ENCODE assay signal across 19 mouse cellular contexts in the genomic region with DNA sequence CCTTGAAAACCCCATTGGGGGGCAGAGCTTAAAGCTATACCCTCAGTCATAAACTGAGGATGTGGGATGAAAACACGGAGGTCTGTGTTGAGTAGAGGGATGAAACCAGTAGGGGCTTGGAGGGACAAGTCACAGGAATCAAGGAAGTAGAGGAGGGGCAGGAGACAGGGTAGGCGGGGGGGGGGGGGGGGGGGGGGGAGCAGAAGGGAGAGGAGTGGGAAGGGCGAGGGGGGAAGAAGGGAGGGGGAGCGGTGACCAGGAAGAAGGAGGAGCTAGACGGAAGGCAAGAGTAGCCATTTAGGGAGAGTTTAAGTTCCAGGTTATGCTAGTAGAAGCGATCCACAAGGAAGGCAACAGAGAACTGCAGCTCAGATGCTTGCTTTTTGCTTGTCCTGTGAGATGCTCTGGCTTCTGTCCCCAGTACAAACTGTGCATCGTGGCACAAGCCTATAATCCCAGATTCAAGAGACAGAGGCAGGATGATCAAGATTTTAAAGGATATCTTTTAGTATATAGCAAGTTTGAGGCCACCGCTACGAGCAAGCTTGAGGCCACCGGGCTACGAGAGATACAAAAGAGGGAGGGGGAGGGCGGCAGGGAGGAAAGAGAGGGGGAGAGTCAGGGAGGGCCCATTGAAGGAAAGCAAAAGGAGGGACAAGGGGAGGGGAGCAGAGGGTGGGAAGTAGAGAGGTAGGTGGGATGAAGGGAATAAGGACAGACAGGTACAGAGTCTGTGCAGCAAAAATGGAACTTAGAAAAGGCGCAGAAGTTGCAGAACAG. TPM values are rescaled to one million over a fixed set of nuclear protein-coding genes. Genes with fewer than 3 reads are reported as not detected.
A peak's percentile ranks its signal among the peaks of the same experiment; 100 is the strongest.
DNase-seq lines count a peak whose midpoint lies in the region; ATAC-seq and TF ChIP-seq lines count a peak whose summit lies in the region.
"Had no signal": no experiment of that assay in that cellular context is flagged by ENCODE, and none has a peak within 500 bp of the region (broad histone marks: within the 10 kb centered on the region; RNA-seq: fewer than 3 reads in every experiment).

No protein-coding gene starts in this region.

- H3K4me2 ChIP-seq in liver, embryonic 12.5 days, result peak overlapping the region; percentile 45
- no peak overlapping the region for H3K4me2 ChIP-seq in midbrain, embryonic 15.5 days
- H3K4me2 ChIP-seq: embryonic facial prominence, embryonic 13.5 days; limb, embryonic 15.5 days; neural tube, embryonic 13.5 days had no signal

- no peak for TF ChIP-seq CTCF in heart, adult 2 months (IDR thresholded peaks at IDR 0.05)
- no peak for TF ChIP-seq CTCF in ES-Bruce4 (IDR thresholded peaks at IDR 0.05; ENCODE audit: low read depth, low read length)

- intact Hi-C loops in heart, adult 2 months (cut with DNase I), result no loop called here
- intact Hi-C loops in heart, postnatal 14 days (cut with DNase I), result no loop called here

- no peak for DNase-seq in heart, adult 2 months
- DNase-seq in heart, postnatal 14 days, result no peak
- peak; percentile 21 to 36 for DNase-seq in kidney, postnatal 25 days
- DNase-seq in kidney, adult 9 months, result no peak
- DNase-seq in cerebellum, postnatal 4 days (ENCODE audit: low spot score in 2 of 2), result no peak
- DNase-seq: B cell, adult 2 months; cerebellum, adult 11 months; cerebellum, postnatal 36 days had no signal

- H3K9me3 ChIP-seq in ES-Bruce4 (replicated peaks; ENCODE audit: control insufficient read depth, insufficient read depth, low read length, poor library complexity, severe bottlenecking), result no peaks in the 10 kb centered on the region
- H3K9me3 ChIP-seq in liver, embryonic 12.5 days (replicated peaks), result no peaks in the 10 kb centered on the region
- no peaks in the 10 kb centered on the region for H3K9me3 ChIP-seq in midbrain, embryonic 15.5 days
- H3K9me3 ChIP-seq: embryonic facial prominence, embryonic 13.5 days; forebrain, embryonic 10.5 days; hindbrain, embryonic 10.5 days; limb, embryonic 15.5 days; neural tube, embryonic 13.5 days had no signal

- H3K4me3 ChIP-seq in heart, adult 2 months, result no peak overlapping the region
- H3K4me3 ChIP-seq in ES-Bruce4 (ENCODE audit: low read depth, low read length), result peak overlapping the region; percentile 98
- H3K4me3 ChIP-seq in liver, embryonic 12.5 days, result no peak overlapping the region
- no peak overlapping the region for H3K4me3 ChIP-seq in midbrain, embryonic 15.5 days
- H3K4me3 ChIP-seq: embryonic facial prominence, embryonic 13.5 days; forebrain, embryonic 10.5 days; hindbrain, embryonic 10.5 days; left cerebral cortex, adult 2 months; limb, embryonic 15.5 days; neural tube, embryonic 13.5 days had no signal

- H3K9ac ChIP-seq in heart, adult 2 months (ENCODE audit: low read depth, low read length), result no peak overlapping the region
- peak overlapping the region; percentile 80 for H3K9ac ChIP-seq in ES-Bruce4 (ENCODE audit: low read depth, poor library complexity, severe bottlenecking)
- H3K9ac ChIP-seq in liver, embryonic 12.5 days, result no peak overlapping the region
- no peak overlapping the region for H3K9ac ChIP-seq in midbrain, embryonic 15.5 days
- H3K9ac ChIP-seq: embryonic facial prominence, embryonic 13.5 days; limb, embryonic 15.5 days; neural tube, embryonic 13.5 days had no signal

- TF ChIP-seq EP300 in heart, adult 2 months (IDR thresholded peaks at IDR 0.05; ENCODE audit: insufficient read depth, low read depth, low read length), result no peak
- peak; percentile 39; the same call in 1 of the 2 replicates for TF ChIP-seq EP300 in ES-Bruce4 (IDR thresholded peaks at IDR 0.05; ENCODE audit: insufficient read depth, low read depth, low read length)

- H3K4me1 ChIP-seq in heart, adult 2 months (ENCODE audit: control insufficient read depth, insufficient read depth, low read length), result peaks cover 1% of the 10 kb centered on the region; the same call in 1 of the 2 replicates
- no peaks in the 10 kb centered on the region for H3K4me1 ChIP-seq in ES-Bruce4 (ENCODE audit: control insufficient read depth, insufficient read depth, low read length)
- H3K4me1 ChIP-seq in liver, embryonic 12.5 days, result peaks cover 9% of the 10 kb centered on the region; the same call in 1 of the 2 replicates
- H3K4me1 ChIP-seq in midbrain, embryonic 15.5 days, result no peaks in the 10 kb centered on the region
- H3K4me1 ChIP-seq: embryonic facial prominence, embryonic 13.5 days; limb, embryonic 15.5 days; neural tube, embryonic 13.5 days had no signal

- H3K36me3 ChIP-seq in heart, adult 2 months (ENCODE audit: control insufficient read depth, insufficient read depth, low read length), result no peaks in the 10 kb centered on the region
- H3K36me3 ChIP-seq in ES-Bruce4 (ENCODE audit: control insufficient read depth, insufficient read depth, low read length, poor library complexity, severe bottlenecking), result no peaks in the 10 kb centered on the region
- no peaks in the 10 kb centered on the region for H3K36me3 ChIP-seq in liver, embryonic 12.5 days
- no peaks in the 10 kb centered on the region for H3K36me3 ChIP-seq in midbrain, embryonic 15.5 days (replicated peaks)
- H3K36me3 ChIP-seq: embryonic facial prominence, embryonic 13.5 days; forebrain, embryonic 10.5 days; hindbrain, embryonic 10.5 days; limb, embryonic 15.5 days; neural tube, embryonic 13.5 days had no signal

- 48% methylated on average over 11 of the region's 13 CpGs for WGBS in heart, adult 2 months
- 20% methylated on average over 12 of the region's 13 CpGs for WGBS in liver, embryonic 12.5 days (ENCODE audit: insufficient replicate concordance)
- 58% methylated on average over 12 of the region's 13 CpGs for WGBS in midbrain, embryonic 15.5 days

- no peak overlapping the region for H3K27ac ChIP-seq in heart, adult 2 months
- H3K27ac ChIP-seq in ES-Bruce4 (ENCODE audit: insufficient read depth, low read length), result peak overlapping the region; percentile 100
- no peak overlapping the region for H3K27ac ChIP-seq in liver, embryonic 12.5 days
- no peak overlapping the region for H3K27ac ChIP-seq in midbrain, embryonic 15.5 days
- H3K27ac ChIP-seq: embryonic facial prominence, embryonic 13.5 days; forebrain, embryonic 10.5 days; hindbrain, embryonic 10.5 days; left cerebral cortex, adult 2 months; limb, embryonic 15.5 days; neural tube, embryonic 13.5 days; stomach, postnatal 0 days had no signal

- no peaks in the 10 kb centered on the region for H3K79me2 ChIP-seq in heart, adult 2 months (replicated peaks; ENCODE audit: control insufficient read depth, insufficient read depth, low read length)

- TF ChIP-seq POLR2A in heart, adult 2 months (IDR thresholded peaks at IDR 0.05; ENCODE audit: insufficient read depth, low read depth, low read length), result 0 out of 2 replicates have a peak, but pooled peaks have one; percentile 11
- peak; percentile 81 for TF ChIP-seq POLR2A in ES-Bruce4 (IDR thresholded peaks at IDR 0.05; ENCODE audit: insufficient read depth, low read length)

- no peaks in the 10 kb centered on the region for H3K27me3 ChIP-seq in heart, adult 2 months (ENCODE audit: control insufficient read depth, insufficient read depth, low read length)
- no peaks in the 10 kb centered on the region for H3K27me3 ChIP-seq in ES-Bruce4 (ENCODE audit: control insufficient read depth, insufficient read depth, low read length, poor library complexity, severe bottlenecking)
- no peaks in the 10 kb centered on the region for H3K27me3 ChIP-seq in liver, embryonic 12.5 days (replicated peaks)
- no peaks in the 10 kb centered on the region for H3K27me3 ChIP-seq in midbrain, embryonic 15.5 days (replicated peaks)
- H3K27me3 ChIP-seq: embryonic facial prominence, embryonic 13.5 days; limb, embryonic 15.5 days; neural tube, embryonic 13.5 days had no signal

- no peak for ATAC-seq in liver, embryonic 12.5 days
- no peak for ATAC-seq in midbrain, embryonic 15.5 days (replicated peaks)
- ATAC-seq: intestine, embryonic 16.5 days had no signal

RNA-seq across cellular contexts. Expression of gene Jade1, which starts 58.4 kb away (rescaled TPM):
- total RNA-seq in heart, adult 2 months (2021), result 10 to 100 TPM; 28.5 to 38.6 TPM
- polyA plus RNA-seq in heart, adult 2 months (2012; rRNA removed), result 10.1 and 24.0 TPM in 2 replicates
- 10 to 100 TPM; 28.1 to 28.6 TPM for total RNA-seq in heart, postnatal 14 days (2021)
- polyA plus RNA-seq in ES-Bruce4 (2011; ENCODE audit: insufficient read depth, insufficient read length, low read depth, missing spikeins), result 179 and 201 TPM in 2 replicates
- polyA plus RNA-seq in liver, embryonic 12.5 days (2016; fragmentation: Nextera tagmentation; extraction: Ambion mirVana), result 13.8 and 14.0 TPM in 2 replicates
- 13.8 and 14.0 TPM in 2 replicates for polyA plus RNA-seq in midbrain, embryonic 15.5 days (2015; fragmentation: Nextera tagmentation; extraction: Ambion mirVana)

Comparison
In these comparisons a context has a peak if more than half of its experiments do, and no peak if none do; other contexts are left out.
1. DNase-seq: peak in kidney, postnatal 25 days (2 of 2); none in heart, adult 2 months (0 of 2), heart, postnatal 14 days (0 of 2), kidney, adult 9 months (single experiment) and cerebellum, postnatal 4 days (0 of 2).